Mouse (Mus musculus): ENCODE measurements around the gene Bdh1.

Bdh1 gene

DNA sequence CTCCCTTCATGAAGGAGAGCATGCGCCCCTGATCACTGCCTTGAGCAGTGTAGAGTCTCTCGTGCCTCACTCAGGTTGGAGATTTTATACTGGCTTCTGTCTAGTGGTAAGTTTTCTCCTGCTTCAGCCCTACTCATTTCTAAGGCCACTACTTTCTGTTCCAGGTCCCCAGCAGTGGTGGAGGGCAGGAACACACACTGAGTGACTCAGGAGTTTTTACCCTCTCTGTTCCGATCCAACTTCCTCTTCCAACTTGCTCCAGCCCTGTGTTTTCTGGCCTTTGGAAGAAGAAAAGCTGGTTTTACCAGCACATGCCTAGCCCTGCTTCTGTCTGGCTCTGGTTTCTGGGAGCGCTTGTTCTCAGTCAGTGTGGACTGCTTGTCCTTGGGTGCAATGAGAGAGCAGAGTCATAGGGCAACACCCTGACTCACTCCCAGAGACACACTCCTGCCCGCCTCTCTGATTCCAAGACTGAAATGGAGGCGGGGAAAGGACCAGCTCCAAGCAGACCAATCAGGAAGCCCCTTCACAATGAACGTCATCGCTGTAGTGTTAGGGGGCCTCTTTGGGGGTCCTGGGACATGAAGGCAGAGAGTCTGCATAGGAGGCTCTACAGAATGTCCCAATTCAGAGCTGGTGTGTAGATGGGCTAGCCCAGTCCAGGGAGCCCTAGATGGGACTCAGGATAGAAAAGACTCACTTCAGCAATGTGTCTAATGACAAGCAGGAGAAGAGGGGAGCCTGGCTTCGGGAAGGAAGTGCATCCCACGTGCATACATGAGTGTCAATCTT lies 84.8 kb downstream of the Bdh1 start:
- no peak for DNase-seq

DNA sequence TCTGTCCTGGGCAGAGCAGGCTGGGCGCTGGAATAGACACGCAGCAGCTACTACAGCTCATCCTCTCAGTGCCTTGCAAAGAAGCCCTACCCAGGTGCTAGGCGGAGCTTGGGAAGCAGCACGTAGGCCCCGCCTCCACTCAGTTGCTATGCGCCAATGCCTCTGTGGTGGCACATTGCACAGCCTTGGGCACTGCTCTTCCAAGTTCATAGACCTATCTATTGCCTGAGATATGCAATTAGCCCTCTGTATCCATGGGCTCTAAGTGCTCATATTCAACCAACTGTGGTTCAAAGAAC lies 85.3 kb downstream of the Bdh1 start:
- peak; percentile 39 to 48 for DNase-seq

DNA sequence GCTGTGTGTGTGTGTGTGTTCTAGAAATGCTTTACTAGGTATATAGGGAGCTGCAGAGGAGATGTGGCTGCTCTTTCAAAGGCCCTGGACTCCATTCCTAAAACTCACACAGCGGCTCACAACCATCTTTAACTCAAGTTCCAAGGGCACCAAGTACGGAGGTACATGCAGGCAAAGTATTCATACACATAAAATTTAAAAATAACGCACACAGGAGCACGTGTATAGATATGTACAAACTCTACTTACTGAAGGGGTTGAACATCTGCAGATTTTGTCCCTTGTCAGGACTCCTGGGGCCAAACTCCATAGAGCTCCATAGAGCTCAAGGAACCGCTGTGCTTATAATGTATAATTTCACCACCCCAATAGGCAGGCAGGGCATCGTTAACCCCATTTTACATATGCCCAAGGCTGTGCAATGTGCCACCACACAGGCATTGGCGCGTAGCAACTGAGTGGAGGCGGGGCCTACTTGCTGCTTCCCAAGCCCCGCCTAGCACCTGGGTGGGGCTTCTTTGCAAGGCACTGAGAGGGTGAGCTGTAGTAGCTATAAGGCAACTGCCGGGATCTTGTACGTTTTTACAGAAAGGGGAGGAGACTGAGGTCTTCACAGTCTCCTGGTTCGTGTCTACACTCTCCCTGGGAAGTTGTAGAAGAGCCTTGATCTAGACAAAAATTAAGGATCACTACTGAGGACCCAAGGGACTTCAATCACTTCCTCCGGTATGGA lies 85.9 kb downstream of the Bdh1 start:
- DNase-seq: peak; percentile 66 to 71

Measured in B cell, adult 2 months (primary cell).